Mouse (Mus musculus): ENCODE data around the gene Nbr1. TPM values are rescaled to one million over a fixed set of nuclear protein-coding genes. Genes with fewer than 3 reads are reported as not detected.

The Nbr1 gene
- total and polyA plus RNA-seq, 3 experiments: 38.6 to 52.3 TPM; not detected in 1

DNA sequence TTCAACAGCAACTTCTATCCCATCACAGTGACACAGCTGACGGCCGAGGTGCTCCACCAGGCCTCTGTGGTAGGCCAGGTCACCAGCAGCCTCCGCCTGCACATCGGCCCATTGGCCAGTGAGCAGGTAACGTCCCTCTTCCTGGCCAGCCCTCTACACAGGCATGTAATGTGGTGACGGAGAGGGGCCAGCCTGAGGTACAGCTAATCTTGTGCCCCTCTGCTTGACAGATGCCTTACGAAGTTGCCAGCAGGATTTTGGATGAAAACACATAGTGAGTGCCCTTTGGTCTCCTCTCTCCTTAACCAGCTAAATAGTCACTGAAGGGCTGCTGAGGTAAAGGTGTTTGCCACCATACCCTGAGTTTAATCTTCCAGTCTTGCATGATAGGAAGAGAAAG is 36.9 kb downstream of the Nbr1 start:
- no peak overlapping the region; a peak in 1 of 4 replicates for H3K4me3 ChIP-seq (ENCODE audit: control insufficient read depth in 1 of 2, insufficient read depth in 1 of 2, low read depth in 2 of 2, low read length in 2 of 2)
- TF ChIP-seq GATA1 (IDR thresholded peaks at IDR 0.05; ENCODE audit: low read depth, low read length) (no peak), POLR2AphosphoS2 (IDR thresholded peaks at IDR 0.05; ENCODE audit: low read length) (no peak)
- peaks cover 0 to 5% of the 10 kb centered on the region in 2 experiments; a peak in 1 of 4 replicates for H3K4me1 ChIP-seq (ENCODE audit: control insufficient read depth in 1 of 2, insufficient read depth in 2 of 2, low read length in 2 of 2)
- no peaks in the 10 kb centered on the region; a peak in 1 of 4 replicates for H3K36me3 ChIP-seq (ENCODE audit: control insufficient read depth in 1 of 2, insufficient read depth in 2 of 2, low read length in 2 of 2)
- H3K9me3 ChIP-seq (replicated peaks; ENCODE audit: insufficient read depth, low read length): no peaks in the 10 kb centered on the region
- peak overlapping the region; percentile 55; the same call in 1 of the 2 replicates for H3K9ac ChIP-seq (ENCODE audit: control insufficient read depth, low read depth, low read length, poor library complexity, severe bottlenecking)
- no peak overlapping the region for H3K27ac ChIP-seq (ENCODE audit: control insufficient read depth, low read depth, low read length)
- no peaks in the 10 kb centered on the region for H3K27me3 ChIP-seq (ENCODE audit: control insufficient read depth in 1 of 2, insufficient read depth in 2 of 2, low read length in 2 of 2)
- H3K79me2 ChIP-seq (ENCODE audit: control insufficient read depth, insufficient read depth, low read length, poor library complexity): no peaks in the 10 kb centered on the region
- peak; percentile 35 for DNase-seq (ENCODE audit: low read depth, low spot score)

DNA sequence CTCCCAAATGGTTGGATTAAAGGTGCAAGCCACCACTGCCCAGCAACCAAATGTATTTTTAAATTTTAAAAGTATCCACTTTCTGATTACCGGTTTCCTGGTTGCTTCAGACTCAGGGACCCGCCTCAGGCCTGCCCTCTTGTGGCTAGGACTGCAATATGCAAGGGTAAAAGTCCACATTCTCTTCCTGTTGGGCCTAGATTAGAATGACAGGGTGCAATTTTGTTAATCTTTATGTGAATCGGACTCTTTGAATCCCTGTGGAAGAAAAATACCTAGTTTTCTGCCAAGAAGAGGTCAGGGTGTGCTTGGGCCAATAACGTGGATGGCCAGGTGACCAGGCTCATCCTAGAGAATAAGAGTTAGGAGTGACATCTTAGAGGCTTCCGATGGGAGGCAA is 37.5 kb downstream of the Nbr1 start:
- H3K27ac ChIP-seq (ENCODE audit: control insufficient read depth, low read depth, low read length): no peak overlapping the region
- H3K4me3 ChIP-seq (ENCODE audit: control insufficient read depth in 1 of 2, insufficient read depth in 1 of 2, low read depth in 2 of 2, low read length in 2 of 2): no peak overlapping the region; a peak in 1 of 4 replicates
- H3K36me3 ChIP-seq (ENCODE audit: control insufficient read depth in 1 of 2, insufficient read depth in 2 of 2, low read length in 2 of 2): no peaks in the 10 kb centered on the region; a peak in 1 of 4 replicates
- H3K79me2 ChIP-seq (ENCODE audit: control insufficient read depth, insufficient read depth, low read length, poor library complexity): no peaks in the 10 kb centered on the region
- no peaks in the 10 kb centered on the region for H3K9me3 ChIP-seq (replicated peaks; ENCODE audit: insufficient read depth, low read length)
- H3K27me3 ChIP-seq (ENCODE audit: control insufficient read depth in 1 of 2, insufficient read depth in 2 of 2, low read length in 2 of 2): no peaks in the 10 kb centered on the region
- peak; percentile 90 for DNase-seq (ENCODE audit: low read depth, low spot score)
- peak; percentile 43; the same call in 1 of the 2 replicates for TF ChIP-seq TBP (IDR thresholded peaks at IDR 0.05; ENCODE audit: low read depth, low read length)
- TF ChIP-seq ZC3H11A (IDR thresholded peaks at IDR 0.05; ENCODE audit: low read depth, low read length): peak; percentile 27; the same call in 1 of the 2 replicates
- no peak for TF ChIP-seq POLR2A (IDR thresholded peaks at IDR 0.05; ENCODE audit: control insufficient read depth in 1 of 2, insufficient read depth in 1 of 2, low read depth in 1 of 2, low read length in 2 of 2, poor library complexity in 1 of 2)
- no peak for TF ChIP-seq MAX (IDR thresholded peaks at IDR 0.05; ENCODE audit: low read length)
- no peak for TF ChIP-seq ZKSCAN1 (IDR thresholded peaks at IDR 0.05; ENCODE audit: low read depth, low read length)
- TF ChIP-seq MXI1 (IDR thresholded peaks at IDR 0.05; ENCODE audit: low read depth, low read length): no peak
- peak; percentile 64 for TF ChIP-seq SIN3A (IDR thresholded peaks at IDR 0.05; ENCODE audit: low read length)
- TF ChIP-seq CTCF (IDR thresholded peaks at IDR 0.05 in 2 of 3, conservative IDR thresholded peaks at IDR 0.05 in 1 of 3; ENCODE audit: control insufficient read depth in 1 of 3, insufficient read depth in 1 of 3, low read depth in 2 of 3, low read length in 3 of 3, poor library complexity in 1 of 3, severe bottlenecking in 1 of 3): peak; percentile 86 to 91 (median 90)
- no peak for TF ChIP-seq POLR2AphosphoS5 (IDR thresholded peaks at IDR 0.05; ENCODE audit: borderline replicate concordance, low read depth, low read length)
- TF ChIP-seq TCF12 (IDR thresholded peaks at IDR 0.05; ENCODE audit: low read depth, low read length): no peak
- peak; percentile 68 for TF ChIP-seq SMC3 (IDR thresholded peaks at IDR 0.05; ENCODE audit: low read depth, low read length)
- no peak for TF ChIP-seq E2F4 (IDR thresholded peaks at IDR 0.05; ENCODE audit: borderline replicate concordance, low read depth, low read length)
- TF ChIP-seq UBTF (IDR thresholded peaks at IDR 0.05; ENCODE audit: borderline replicate concordance, insufficient read depth, low read depth, low read length): no peak
- peak; percentile 48; the same call in 1 of the 2 replicates for TF ChIP-seq HCFC1 (IDR thresholded peaks at IDR 0.05; ENCODE audit: low read depth, low read length)
- no peak for TF ChIP-seq MYB (IDR thresholded peaks at IDR 0.05; ENCODE audit: low read depth, low read length)
- no peak for TF ChIP-seq MAZ (IDR thresholded peaks at IDR 0.05; ENCODE audit: low read depth, low read length)
- no peak for TF ChIP-seq NELFE (IDR thresholded peaks at IDR 0.05; ENCODE audit: low read depth, low read length)
- peak; percentile 82 for TF ChIP-seq ELF1 (IDR thresholded peaks at IDR 0.05; ENCODE audit: low read depth, low read length)
- TF ChIP-seq MAFK (IDR thresholded peaks at IDR 0.05; ENCODE audit: borderline replicate concordance, low read depth, low read length): no peak
- no peak for TF ChIP-seq TAL1 (IDR thresholded peaks at IDR 0.05; ENCODE audit: low read length)
- peak; percentile 56 for TF ChIP-seq RAD21 (IDR thresholded peaks at IDR 0.05; ENCODE audit: low read depth, low read length)
- TF ChIP-seq EP300 (IDR thresholded peaks at IDR 0.05; ENCODE audit: low read depth in 1 of 2, low read length in 2 of 2): 0 out of 4 replicates have a peak, but pooled peaks of 1 of the 2 experiments have one; percentile 14
- TF ChIP-seq MYC (IDR thresholded peaks at IDR 0.05; ENCODE audit: low read depth, low read length): no peak
- no peak for TF ChIP-seq USF1 (IDR thresholded peaks at IDR 0.05; ENCODE audit: low read depth, low read length)
- TF ChIP-seq JUND (IDR thresholded peaks at IDR 0.05; ENCODE audit: low read depth, low read length): no peak
- no peak for TF ChIP-seq KAT2A (conservative IDR thresholded peaks at IDR 0.05; ENCODE audit: low read depth, low read length)
- TF ChIP-seq ZNF384 (IDR thresholded peaks at IDR 0.05; ENCODE audit: low read depth, low read length): 0 out of 2 replicates have a peak, but pooled peaks have one; percentile 7
- peaks cover 0 to 5% of the 10 kb centered on the region in 2 experiments; a peak in 1 of 4 replicates for H3K4me1 ChIP-seq (ENCODE audit: control insufficient read depth in 1 of 2, insufficient read depth in 2 of 2, low read length in 2 of 2)
- H3K9ac ChIP-seq (ENCODE audit: control insufficient read depth, low read depth, low read length, poor library complexity, severe bottlenecking): peak overlapping the region; percentile 55
